Mouse (Mus musculus) forebrain, embryonic 16.5 days (tissue): ENCODE data around the gene Zmiz1. TPM values are rescaled to one million over a fixed set of nuclear protein-coding genes. Genes with fewer than 3 reads are reported as not detected.

Experiments
- ATAC-seq: fragments of 200-750 bp; cut with Nextera tagmentation; 2 replicates; pipeline ENCODE4 v1.8.0; 2017; ENCODE audit warnings: mild to moderate bottlenecking, moderate library complexity
- H3K27ac ChIP-seq: fragments of 300-500 bp; sonication (generic); 2 replicates; pipeline ENCODE4 v1.5.1; 2014; ENCODE audit warnings: low read length, control low read depth
- H3K27me3 ChIP-seq: fragments of 300-500 bp; sonication (generic); replicated peaks from 2 replicates; pipeline ENCODE4 v1.6.1; 2014; ENCODE audit warnings: low read length; ENCODE audit not compliant: control insufficient read depth, insufficient read depth
- H3K36me3 ChIP-seq: fragments of 300-500 bp; sonication (generic); 2 replicates; pipeline ENCODE4 v1.6.1; 2014; ENCODE audit not compliant: control insufficient read depth, insufficient read depth
- H3K4me1 ChIP-seq: fragments of 300-500 bp; sonication (generic); replicated peaks from 2 replicates; pipeline ENCODE4 v1.6.1; 2014; ENCODE audit warnings: low read length; ENCODE audit not compliant: control insufficient read depth, insufficient read depth
- H3K4me2 ChIP-seq: fragments of 300-500 bp; sonication (generic); 2 replicates; pipeline ENCODE4 v1.6.1; 2014; ENCODE audit warnings: mild to moderate bottlenecking, low read length, control low read depth
- H3K4me3 ChIP-seq: fragments of 300-500 bp; sonication (generic); replicated peaks from 2 replicates; pipeline ENCODE4 v1.5.1; 2014; ENCODE audit warnings: mild to moderate bottlenecking, low read length, control low read depth
- H3K9ac ChIP-seq: fragments of 300-500 bp; sonication (generic); replicated peaks from 2 replicates; pipeline ENCODE4 v1.6.1; 2014; ENCODE audit warnings: low read depth, low read length, control low read depth
- H3K9me3 ChIP-seq: fragments of 300-500 bp; sonication (generic); 2 replicates; pipeline ENCODE4 v1.6.1; 2016; ENCODE audit warnings: low read length; ENCODE audit not compliant: control insufficient read depth
- WGBS: fragments of 180-500 bp; shearing (Covaris S2); extraction: QIAGEN DNeasy Blood & Tissue Kit; methylation state at CpG from one replicate; pipeline ENCODE4 v1.1.7; 2014; 5-methylcytosine and 5-hydroxymethylcytosine counted together
- polyA plus RNA-seq: library from polyadenylated mRNA; unstranded; fragments of >200 nt; fragmentation: Nextera tagmentation; extraction: Ambion mirVana; gene quantifications from 2 replicates; pipeline ENCODE4 v1.2.1, GENCODE M21; 2015

Zmiz1 gene
- polyA plus RNA-seq, 1 experiment from 2014 or later: 56.6 TPM

- Histone ChIP-seq H3K4me3 (no peak overlapping the region), H3K4me2 (peak overlapping the region; percentile 1; the same call in 1 of the 2 replicates), H3K4me1 (peaks cover 74% of the 10 kb centered on the region), H3K9me3 (no peaks in the 10 kb centered on the region), H3K27ac (peak overlapping the region; percentile 87), H3K27me3 (no peaks in the 10 kb centered on the region), H3K36me3 (no peaks in the 10 kb centered on the region), H3K9ac (peak overlapping the region; percentile 39; the same call in 1 of the 2 replicates)
- WGBS: 41% methylated on average over 22 of the region's 22 CpGs
- peak; percentile 57 for ATAC-seq
These were observed 34.6 kb downstream of the Zmiz1 start for GRCm38 (mm10) chr14:25493301-25494241.

GRCm38 (mm10) chr14:25494778-25495177 lies 35.8 kb downstream of the Zmiz1 start:
- Histone ChIP-seq H3K9me3 (no peaks in the 10 kb centered on the region), H3K27ac (no peak overlapping the region), H3K36me3 (no peaks in the 10 kb centered on the region), H3K27me3 (no peaks in the 10 kb centered on the region), H3K4me3 (no peak overlapping the region), H3K9ac (no peak overlapping the region), H3K4me2 (no peak overlapping the region), H3K4me1 (peaks cover 76% of the 10 kb centered on the region)
- 88% methylated on average over 3 of the region's 3 CpGs for WGBS
- no peak for ATAC-seq

- no peak overlapping the region for H3K4me3 ChIP-seq
- H3K36me3 ChIP-seq: no peaks in the 10 kb centered on the region
- no peak for ATAC-seq
- peaks cover 75% of the 10 kb centered on the region for H3K4me1 ChIP-seq
- H3K4me2 ChIP-seq: no peak overlapping the region
- H3K9me3 ChIP-seq: no peaks in the 10 kb centered on the region
- no peak overlapping the region for H3K27ac ChIP-seq
- no peak overlapping the region for H3K9ac ChIP-seq
- H3K27me3 ChIP-seq: no peaks in the 10 kb centered on the region
- 47% methylated on average over 2 of the region's 2 CpGs for WGBS
These were observed 37.1 kb downstream of the Zmiz1 start for GRCm38 (mm10) chr14:25496116-25496515.

GRCm38 (mm10) chr14:25496989-25497388 lies 38.0 kb downstream of the Zmiz1 start:
- H3K9ac ChIP-seq: no peak overlapping the region

GRCm38 (mm10) chr14:25497596-25497995 lies 38.6 kb downstream of the Zmiz1 start:
- Histone ChIP-seq H3K27me3 (no peaks in the 10 kb centered on the region), H3K4me3 (no peak overlapping the region), H3K36me3 (no peaks in the 10 kb centered on the region), H3K27ac (peak overlapping the region; percentile 84), H3K4me2 (0 out of 2 replicates have a peak overlapping the region, but pooled peaks have one; percentile 6), H3K9me3 (no peaks in the 10 kb centered on the region), H3K9ac (no peak overlapping the region), H3K4me1 (peaks cover 68% of the 10 kb centered on the region)
- WGBS: 26% methylated on average over 8 of the region's 8 CpGs
- peak; percentile 32 for ATAC-seq

More at GRCm38 (mm10) chr14:25496989-25497388, 38.0 kb downstream of the Zmiz1 start:
- no peak for ATAC-seq
- WGBS: 56% methylated on average over 3 of the region's 3 CpGs
- no peaks in the 10 kb centered on the region for H3K36me3 ChIP-seq
- H3K4me2 ChIP-seq: no peak overlapping the region
- H3K27ac ChIP-seq: peak overlapping the region; percentile 51
- H3K9me3 ChIP-seq: no peaks in the 10 kb centered on the region
- no peak overlapping the region for H3K4me3 ChIP-seq
- H3K4me1 ChIP-seq: peaks cover 74% of the 10 kb centered on the region
- no peaks in the 10 kb centered on the region for H3K27me3 ChIP-seq

GRCm38 (mm10) chr14:25498367-25498766 lies 39.4 kb downstream of the Zmiz1 start:
- ATAC-seq: no peak
- H3K4me3 ChIP-seq: no peak overlapping the region
- 9% methylated on average over 7 of the region's 7 CpGs for WGBS
- H3K27ac ChIP-seq: peak overlapping the region; percentile 84
- H3K4me2 ChIP-seq: no peak overlapping the region
- H3K9ac ChIP-seq: peak overlapping the region; percentile 23; the same call in 1 of the 2 replicates
- no peaks in the 10 kb centered on the region for H3K9me3 ChIP-seq
- H3K4me1 ChIP-seq: peaks cover 61% of the 10 kb centered on the region
- no peaks in the 10 kb centered on the region for H3K36me3 ChIP-seq
- H3K27me3 ChIP-seq: no peaks in the 10 kb centered on the region

- no peak for ATAC-seq
- H3K9me3 ChIP-seq: no peaks in the 10 kb centered on the region
- no peak overlapping the region for H3K4me2 ChIP-seq
- H3K27me3 ChIP-seq: no peaks in the 10 kb centered on the region
- H3K9ac ChIP-seq: no peak overlapping the region
- 78% methylated on average over 3 of the region's 3 CpGs for WGBS
- H3K4me3 ChIP-seq: no peak overlapping the region
- H3K4me1 ChIP-seq: peaks cover 49% of the 10 kb centered on the region
- H3K36me3 ChIP-seq: peaks cover 8% of the 10 kb centered on the region
- H3K27ac ChIP-seq: no peak overlapping the region
These were observed 40.5 kb downstream of the Zmiz1 start for GRCm38 (mm10) chr14:25499526-25499925.

GRCm38 (mm10) chr14:25500511-25501120 lies 41.6 kb downstream of the Zmiz1 start:
- WGBS: 44% methylated on average over 3 of the region's 3 CpGs
- Histone ChIP-seq H3K36me3 (peaks cover 8% of the 10 kb centered on the region), H3K4me1 (peaks cover 43% of the 10 kb centered on the region), H3K27me3 (no peaks in the 10 kb centered on the region), H3K9me3 (no peaks in the 10 kb centered on the region), H3K27ac (no peak overlapping the region), H3K4me3 (no peak overlapping the region), H3K4me2 (no peak overlapping the region), H3K9ac (no peak overlapping the region)
- ATAC-seq: no peak

- Histone ChIP-seq H3K9me3 (no peaks in the 10 kb centered on the region), H3K4me3 (no peak overlapping the region), H3K27me3 (no peaks in the 10 kb centered on the region), H3K36me3 (peaks cover 8% of the 10 kb centered on the region), H3K9ac (no peak overlapping the region), H3K27ac (no peak overlapping the region), H3K4me2 (no peak overlapping the region), H3K4me1 (peaks cover 34% of the 10 kb centered on the region)
- no peak for ATAC-seq
- WGBS: 79% methylated on average over 5 of the region's 5 CpGs
These were observed 42.5 kb downstream of the Zmiz1 start for GRCm38 (mm10) chr14:25501481-25501880.
